Mouse (Mus musculus) ES-CJ7 (cell line): ENCODE data around the gene Ntmt1.
A peak's percentile ranks its signal among the peaks of the same experiment; 100 is the strongest.

Experiments used
- DNase-seq: peaks from one replicate; pipeline ENCODE4 v3.0.0; 2011; ENCODE audit warnings: low read depth, low spot score

Ntmt1 gene

GRCm38 (mm10) chr2:30864968-30865381, 57.3 kb downstream of the Ntmt1 start:
- DNase-seq = no peak

- no peak for DNase-seq
These were observed 57.8 kb downstream of the Ntmt1 start for GRCm38 (mm10) chr2:30865426-30865825.

- peak; percentile 71 for DNase-seq
These were observed 63.2 kb downstream of the Ntmt1 start for GRCm38 (mm10) chr2:30870863-30871262.
